Mouse (Mus musculus) ovary, adult 10 weeks (tissue): ENCODE measurements around the gene Olfr481. TPM values are rescaled to one million over a fixed set of nuclear protein-coding genes. Genes with fewer than 3 reads are reported as not detected.

Experiments used
- polyA plus RNA-seq: library from polyadenylated mRNA; stranded (reverse); fragments of 350-450 nt; fragmentation: Illumina TruSeq; extraction: RNeasy Lipid Tissue Mini Kit (QIAGEN cat#74804); gene quantifications from one replicate; pipeline ENCODE4 v1.2.3, GENCODE M21; 2014

Gene Olfr481
- polyA plus RNA-seq = not detected

GRCm38 (mm10) chr7:108079555-108079954, at the start of gene Olfr481:
Gene Olfr481 (plus strand): TSS chr7:108079855.

GRCm38 (mm10) chr7:108033889-108034288, 45.8 kb upstream of the Olfr481 start, which contains the start of gene Olfr478:
Gene Olfr478 (minus strand): TSS chr7:108033989.

GRCm38 (mm10) chr7:108050393-108050792, 29.3 kb upstream of the Olfr481 start, which contains the start of gene Olfr479:
Gene Olfr479 (plus strand): TSS chr7:108050693.

GRCm38 (mm10) chr7:108067246-108067645, 12.4 kb upstream of the Olfr481 start, which contains the start of gene Olfr480:
Gene Olfr480 (minus strand): TSS chr7:108067346.

GRCm38 (mm10) chr7:108097486-108097885, 17.8 kb downstream of the Olfr481 start, which contains the start of gene Olfr482:
Gene Olfr482 (minus strand): TSS chr7:108097586.

GRCm38 (mm10) chr7:108100549-108100948, 20.9 kb downstream of the Olfr481 start, which contains the start of gene Olfr483:
Gene Olfr483 (plus strand): TSS chr7:108100849.

GRCm38 (mm10) chr7:108127349-108127748, 47.7 kb downstream of the Olfr481 start, which contains the start of gene Olfr484:
Gene Olfr484 (minus strand): TSS chr7:108127449.

Other genes with a start within 250 kb of the Olfr481 start
- not detected for gene Olfr470, start 232.4 kb upstream of the Olfr481 start, polyA plus RNA-seq
- not detected for gene Olfr472, start 182.0 kb upstream of the Olfr481 start, polyA plus RNA-seq
- gene Olfr473, start 149.4 kb upstream of the Olfr481 start, polyA plus RNA-seq = not detected
- not detected for gene Olfr474, start 125.2 kb upstream of the Olfr481 start, polyA plus RNA-seq
- gene Olfr476, start 115.1 kb upstream of the Olfr481 start, polyA plus RNA-seq = not detected
- gene Olfr477, start 93.2 kb upstream of the Olfr481 start, polyA plus RNA-seq = not detected
- not detected for gene Olfr478, start 45.9 kb upstream of the Olfr481 start, polyA plus RNA-seq
- gene Olfr479, start 29.2 kb upstream of the Olfr481 start, polyA plus RNA-seq = not detected
- gene Olfr480, start 12.5 kb upstream of the Olfr481 start, polyA plus RNA-seq = not detected
- not detected for gene Olfr482, start 17.7 kb downstream of the Olfr481 start, polyA plus RNA-seq
- gene Olfr483, start 21.0 kb downstream of the Olfr481 start, polyA plus RNA-seq = not detected
- gene Olfr484, start 47.6 kb downstream of the Olfr481 start, polyA plus RNA-seq = not detected
- not detected for gene Olfr485, start 80.0 kb downstream of the Olfr481 start, polyA plus RNA-seq
- not detected for gene Olfr486, start 92.9 kb downstream of the Olfr481 start, polyA plus RNA-seq
- gene Olfr487, start 134.8 kb downstream of the Olfr481 start, polyA plus RNA-seq = not detected
- gene Olfr488, start 178.5 kb downstream of the Olfr481 start, polyA plus RNA-seq = not detected
- gene Olfr490, start 209.1 kb downstream of the Olfr481 start, polyA plus RNA-seq = not detected
- gene Olfr491, start 233.6 kb downstream of the Olfr481 start, polyA plus RNA-seq = not detected
- gene Olfr492, start 243.8 kb downstream of the Olfr481 start, polyA plus RNA-seq = not detected